Mouse (Mus musculus) forebrain, embryonic 15.5 days (tissue): ENCODE results near the gene Ppm1e. TPM values are rescaled to one million over a fixed set of nuclear protein-coding genes. Genes with fewer than 3 reads are reported as not detected.
"Not testable (repeated sequence)": the region's sequence is repeated elsewhere in the genome, so short reads cannot be mapped to it uniquely, and the experiment has no call there.

ENCODE experiments used
- ATAC-seq: fragments of 200-750 bp; cut with Nextera tagmentation; replicated peaks from 2 replicates; pipeline ENCODE4 v1.8.0; 2017; ENCODE audit warnings: mild to moderate bottlenecking, moderate TSS enrichment, moderate library complexity
- H3K27ac ChIP-seq: fragments of 300-500 bp; sonication (generic); replicated peaks from 2 replicates; pipeline ENCODE4 v1.5.1; 2015; ENCODE audit warnings: mild to moderate bottlenecking, inconsistent platforms
- H3K27me3 ChIP-seq: fragments of 300-500 bp; sonication (generic); 2 replicates; pipeline ENCODE4 v1.6.1; 2015; ENCODE audit warnings: inconsistent platforms
- H3K36me3 ChIP-seq: fragments of 300-500 bp; sonication (generic); 2 replicates; pipeline ENCODE4 v1.6.1; 2015; ENCODE audit warnings: mild to moderate bottlenecking, inconsistent platforms
- H3K4me1 ChIP-seq: fragments of 300-500 bp; sonication (generic); 2 replicates; pipeline ENCODE4 v1.6.1; 2015; ENCODE audit warnings: inconsistent platforms
- H3K4me2 ChIP-seq: fragments of 300-500 bp; sonication (generic); replicated peaks from 2 replicates; pipeline ENCODE4 v1.6.1; 2015; ENCODE audit warnings: mild to moderate bottlenecking, inconsistent platforms
- H3K4me3 ChIP-seq: fragments of 300-500 bp; sonication (generic); 2 replicates; pipeline ENCODE4 v1.5.1; 2015; ENCODE audit warnings: mild to moderate bottlenecking, inconsistent platforms
- H3K9ac ChIP-seq: fragments of 300-500 bp; sonication (generic); replicated peaks from 2 replicates; pipeline ENCODE4 v1.6.1; 2015; ENCODE audit warnings: mild to moderate bottlenecking, inconsistent platforms
- H3K9me3 ChIP-seq: fragments of 300-500 bp; sonication (generic); 2 replicates; pipeline ENCODE4 v1.6.1; 2016; ENCODE audit warnings: inconsistent platforms
- WGBS: fragments of 180-500 bp; shearing (Covaris S2); methylation state at CpG from one replicate; pipeline ENCODE4 v1.1.7; 2015; ENCODE audit warnings: mixed read lengths; 5-methylcytosine and 5-hydroxymethylcytosine counted together
- polyA plus RNA-seq: library from polyadenylated mRNA; unstranded; fragments of >200 nt; fragmentation: Nextera tagmentation; extraction: Ambion mirVana; gene quantifications from 2 replicates; pipeline ENCODE4 v1.2.1, GENCODE M21; 2015

The Ppm1e gene
- polyA plus RNA-seq, 1 experiment from 2014 or later = 26.4 TPM

DNA sequence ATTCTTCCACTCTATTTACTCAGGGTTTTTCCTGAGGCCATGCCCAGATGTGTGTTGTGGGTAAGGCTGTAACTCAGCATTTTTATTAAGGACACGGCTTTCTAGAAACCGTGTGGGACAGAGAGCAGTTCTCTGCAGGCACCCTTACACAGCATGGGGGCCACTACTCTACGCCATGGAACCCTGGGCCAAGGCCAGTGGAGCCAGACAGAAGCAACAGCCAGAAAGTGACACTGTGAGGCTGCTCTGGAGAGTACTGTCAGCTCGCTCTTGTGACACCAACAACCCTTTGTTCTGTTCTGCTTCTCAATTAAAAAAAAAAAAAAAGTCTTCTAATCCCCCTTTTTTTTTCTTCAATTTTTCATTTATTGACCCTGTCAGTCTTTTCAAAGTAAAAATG lies 88.4 kb downstream of the Ppm1e start:
- 16% methylated on average over 4 of the region's 4 CpGs for WGBS
- Histone ChIP-seq H3K36me3 (no peaks in the 10 kb centered on the region), H3K4me3 (no peak overlapping the region), H3K27ac (peak overlapping the region; percentile 46; the same call in 1 of the 2 replicates), H3K27me3 (no peaks in the 10 kb centered on the region), H3K9ac (no peak overlapping the region), H3K4me2 (no peak overlapping the region), H3K9me3 (no peaks in the 10 kb centered on the region), H3K4me1 (peaks cover 11% of the 10 kb centered on the region)
- ATAC-seq = peak; percentile 43; the same call in 1 of the 2 replicates

GRCm38 (mm10) chr11:87268803-87269202 lies 90.0 kb downstream of the Ppm1e start:
- WGBS = 86% methylated on average over 2 of the region's 2 CpGs
- no peak overlapping the region for H3K27ac ChIP-seq
- no peak for ATAC-seq
- H3K4me2 ChIP-seq = no peak overlapping the region
- H3K4me1 ChIP-seq = peaks cover 15% of the 10 kb centered on the region
- no peak overlapping the region for H3K4me3 ChIP-seq
- H3K9ac ChIP-seq = no peak overlapping the region
- H3K27me3 ChIP-seq = no peaks in the 10 kb centered on the region
- no peaks in the 10 kb centered on the region for H3K36me3 ChIP-seq
- H3K9me3 ChIP-seq = no peaks in the 10 kb centered on the region

DNA sequence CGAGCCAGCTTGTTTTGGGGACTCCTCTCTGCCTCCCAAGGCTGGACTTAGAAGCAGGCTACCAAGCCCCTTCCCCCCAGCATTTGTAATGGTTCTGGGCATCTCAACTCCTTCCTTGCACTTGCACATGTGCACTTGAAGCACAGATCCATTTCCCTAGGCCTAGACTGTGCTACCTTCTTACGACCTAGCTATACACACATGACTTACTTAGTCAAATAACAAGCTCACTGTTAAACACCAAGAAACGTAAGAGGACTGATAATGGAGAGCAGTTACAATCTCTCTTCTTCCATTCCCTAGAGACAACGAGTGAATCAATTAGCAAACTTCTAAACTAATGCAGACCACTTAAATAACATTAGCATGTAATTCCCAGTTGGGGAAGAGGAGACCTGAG lies 92.6 kb downstream of the Ppm1e start:
- H3K27ac ChIP-seq = no peak overlapping the region
- no peaks in the 10 kb centered on the region for H3K27me3 ChIP-seq
- WGBS = 64% methylated on average over 4 of the region's 4 CpGs
- no peak overlapping the region for H3K9ac ChIP-seq
- no peaks in the 10 kb centered on the region for H3K9me3 ChIP-seq
- no peak overlapping the region for H3K4me2 ChIP-seq
- no peaks in the 10 kb centered on the region for H3K36me3 ChIP-seq
- peaks cover 18% of the 10 kb centered on the region for H3K4me1 ChIP-seq
- no peak for ATAC-seq
- H3K4me3 ChIP-seq = no peak overlapping the region

DNA sequence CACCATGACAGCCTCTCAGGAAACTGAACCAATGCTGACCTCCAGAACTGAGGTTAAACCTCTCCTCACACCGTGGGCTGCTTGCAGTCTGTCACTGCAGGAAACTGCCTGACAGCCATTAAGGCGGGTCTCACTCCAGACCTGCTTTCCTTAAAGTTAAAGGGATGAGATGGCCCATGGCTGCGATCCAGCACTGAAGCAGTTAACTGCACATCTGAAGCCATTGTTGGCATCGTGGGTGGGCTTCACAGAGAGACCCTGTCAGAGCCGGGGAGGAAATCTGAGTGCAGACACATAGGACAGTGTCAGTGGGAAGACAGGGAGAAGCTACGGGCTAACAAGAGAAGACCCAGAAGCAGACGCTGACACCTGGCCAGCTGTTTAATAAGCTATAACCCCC lies 94.9 kb downstream of the Ppm1e start:
- no peak overlapping the region for H3K9ac ChIP-seq
- H3K4me2 ChIP-seq = no peak overlapping the region
- H3K27ac ChIP-seq = no peak overlapping the region
- no peak for ATAC-seq
- no peaks in the 10 kb centered on the region for H3K27me3 ChIP-seq
- peaks cover 13% of the 10 kb centered on the region for H3K4me1 ChIP-seq
- H3K4me3 ChIP-seq = no peak overlapping the region
- H3K9me3 ChIP-seq = no peaks in the 10 kb centered on the region
- WGBS = 29% methylated on average over 7 of the region's 7 CpGs
- H3K36me3 ChIP-seq = no peaks in the 10 kb centered on the region

GRCm38 (mm10) chr11:87261705-87262104 lies 97.1 kb downstream of the Ppm1e start:
- not testable (repeated sequence) for H3K4me2 ChIP-seq, H3K9ac ChIP-seq, H3K27ac ChIP-seq, H3K4me1 ChIP-seq, H3K4me3 ChIP-seq, H3K36me3 ChIP-seq, H3K9me3 ChIP-seq, ATAC-seq, H3K27me3 ChIP-seq
- WGBS = 86% methylated on average over 4 of the region's 4 CpGs

GRCm38 (mm10) chr11:87259792-87260191 lies 99.0 kb downstream of the Ppm1e start:
- Histone ChIP-seq H3K27me3 (no peaks in the 10 kb centered on the region), H3K9me3 (no peaks in the 10 kb centered on the region), H3K4me2 (no peak overlapping the region), H3K36me3 (no peaks in the 10 kb centered on the region), H3K27ac (no peak overlapping the region), H3K4me3 (no peak overlapping the region), H3K4me1 (peaks cover 9% of the 10 kb centered on the region), H3K9ac (no peak overlapping the region)
- ATAC-seq = no peak
- WGBS = 93% methylated on average over 10 of the region's 10 CpGs

- no peak overlapping the region for H3K4me2 ChIP-seq
- no peaks in the 10 kb centered on the region for H3K9me3 ChIP-seq
- H3K27me3 ChIP-seq = no peaks in the 10 kb centered on the region
- H3K4me3 ChIP-seq = no peak overlapping the region
- no peaks in the 10 kb centered on the region for H3K36me3 ChIP-seq
- no peak overlapping the region for H3K27ac ChIP-seq
- no peak overlapping the region for H3K9ac ChIP-seq
- H3K4me1 ChIP-seq = no peaks in the 10 kb centered on the region
- WGBS = 91% methylated on average over 5 of the region's 5 CpGs
- ATAC-seq = no peak
Measured at GRCm38 (mm10) chr11:87257282-87257681, 101.5 kb downstream of the Ppm1e start.

- H3K36me3 ChIP-seq = no peaks in the 10 kb centered on the region
- H3K4me1 ChIP-seq = no peaks in the 10 kb centered on the region
- WGBS = 74% methylated on average over 5 of the region's 5 CpGs
- no peak for ATAC-seq
- H3K27me3 ChIP-seq = no peaks in the 10 kb centered on the region
- H3K4me2 ChIP-seq = no peak overlapping the region
- no peak overlapping the region for H3K9ac ChIP-seq
- H3K9me3 ChIP-seq = no peaks in the 10 kb centered on the region
- H3K27ac ChIP-seq = no peak overlapping the region
- H3K4me3 ChIP-seq = no peak overlapping the region
Measured at GRCm38 (mm10) chr11:87254149-87254548, 104.7 kb downstream of the Ppm1e start.

- no peak for ATAC-seq
- Histone ChIP-seq H3K27me3 (no peaks in the 10 kb centered on the region), H3K36me3 (no peaks in the 10 kb centered on the region), H3K4me1 (no peaks in the 10 kb centered on the region), H3K4me3 (no peak overlapping the region), H3K9ac (no peak overlapping the region), H3K4me2 (no peak overlapping the region), H3K27ac (no peak overlapping the region), H3K9me3 (no peaks in the 10 kb centered on the region)
- 93% methylated on average over 6 of the region's 6 CpGs for WGBS
Measured at GRCm38 (mm10) chr11:87253294-87253693, 105.5 kb downstream of the Ppm1e start.

- H3K36me3 ChIP-seq = no peaks in the 10 kb centered on the region
- WGBS = 80% methylated on average over 6 of the region's 6 CpGs
- no peak overlapping the region for H3K4me2 ChIP-seq
- peaks cover 11% of the 10 kb centered on the region for H3K4me1 ChIP-seq
- H3K9ac ChIP-seq = no peak overlapping the region
- no peak overlapping the region for H3K4me3 ChIP-seq
- H3K9me3 ChIP-seq = no peaks in the 10 kb centered on the region
- no peaks in the 10 kb centered on the region for H3K27me3 ChIP-seq
- no peak for ATAC-seq
- no peak overlapping the region for H3K27ac ChIP-seq
Measured at GRCm38 (mm10) chr11:87250132-87250531, 108.7 kb downstream of the Ppm1e start.

- 46% methylated on average over 5 of the region's 5 CpGs for WGBS
- no peaks in the 10 kb centered on the region for H3K36me3 ChIP-seq
- no peaks in the 10 kb centered on the region for H3K9me3 ChIP-seq
- H3K4me2 ChIP-seq = no peak overlapping the region
- no peaks in the 10 kb centered on the region for H3K27me3 ChIP-seq
- no peak overlapping the region for H3K9ac ChIP-seq
- peak; percentile 43; the same call in 1 of the 2 replicates for ATAC-seq
- H3K4me3 ChIP-seq = no peak overlapping the region
- H3K27ac ChIP-seq = peak overlapping the region; percentile 57
- peaks cover 11% of the 10 kb centered on the region for H3K4me1 ChIP-seq
Measured at GRCm38 (mm10) chr11:87247494-87247866, 111.3 kb downstream of the Ppm1e start.

DNA sequence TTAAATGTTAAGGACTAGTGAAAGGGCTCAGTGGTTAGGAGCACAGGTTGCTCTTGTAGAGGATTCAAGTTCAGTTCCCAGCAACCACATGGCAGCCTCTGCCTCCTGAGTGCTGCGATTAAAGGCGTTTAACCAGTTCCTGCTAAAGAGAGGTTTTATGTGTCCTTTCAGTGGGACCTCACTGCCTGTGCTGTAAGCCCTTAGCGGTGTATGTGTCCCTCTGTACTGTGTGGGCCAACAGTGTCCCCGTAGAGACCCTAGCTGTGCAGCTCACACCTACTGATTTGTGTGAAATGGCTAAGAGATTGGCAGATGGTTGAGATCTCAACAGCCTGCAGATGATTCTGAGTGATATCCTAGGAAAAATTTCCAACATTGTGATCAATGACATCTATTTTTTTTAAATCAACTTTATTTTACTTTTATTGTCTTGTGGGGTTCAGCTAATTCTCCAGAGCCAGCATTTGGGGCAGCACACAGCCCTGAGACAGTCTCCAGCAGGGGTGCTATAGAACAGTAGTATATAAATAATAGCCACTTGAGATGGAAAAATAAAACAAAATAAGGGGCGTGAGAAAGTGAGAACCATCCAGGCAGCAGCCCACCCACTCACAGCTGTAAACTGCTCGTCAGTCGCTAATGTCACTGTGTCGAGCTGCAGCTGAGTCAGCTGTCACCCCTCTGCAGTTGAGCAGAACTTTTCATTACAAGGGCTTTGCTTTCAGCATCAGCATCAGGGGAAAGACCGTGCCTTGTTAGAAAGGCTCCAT lies 111.9 kb downstream of the Ppm1e start:
- peak; percentile 48; the same call in 1 of the 2 replicates for ATAC-seq
- peaks cover 11% of the 10 kb centered on the region for H3K4me1 ChIP-seq
- no peaks in the 10 kb centered on the region for H3K36me3 ChIP-seq
- no peak overlapping the region for H3K4me3 ChIP-seq
- no peaks in the 10 kb centered on the region for H3K27me3 ChIP-seq
- no peak overlapping the region for H3K4me2 ChIP-seq
- H3K9me3 ChIP-seq = no peaks in the 10 kb centered on the region
- H3K27ac ChIP-seq = peak overlapping the region; percentile 57
- WGBS = 31% methylated on average over 9 of the region's 9 CpGs
- H3K9ac ChIP-seq = no peak overlapping the region

GRCm38 (mm10) chr11:87246107-87246651 lies 112.6 kb downstream of the Ppm1e start:
- 74% methylated on average over 4 of the region's 4 CpGs for WGBS
- Histone ChIP-seq H3K36me3 (no peaks in the 10 kb centered on the region), H3K27me3 (no peaks in the 10 kb centered on the region), H3K9ac (no peak overlapping the region), H3K4me3 (no peak overlapping the region), H3K27ac (no peak overlapping the region), H3K9me3 (no peaks in the 10 kb centered on the region), H3K4me2 (no peak overlapping the region), H3K4me1 (peaks cover 11% of the 10 kb centered on the region)
- no peak for ATAC-seq
